Mouse (Mus musculus) liver, adult 2 months (tissue): ENCODE data around the gene Hnrnpul2.

Source experiments
- CTCF ChIP-seq: fragments of 200-500 bp; IDR thresholded peaks from 2 replicates; pipeline ENCODE4 v1.5.1; 2011; ENCODE audit warnings: low read depth, low read length, control low read depth
- POLR2A ChIP-seq: fragments of 200-500 bp; IDR thresholded peaks from 2 replicates; pipeline ENCODE4 v1.6.1; 2011; ENCODE audit warnings: low read length, control low read depth; ENCODE audit not compliant: insufficient read depth; ENCODE audit errors: extremely low read depth

GRCm38 (mm10) chr19:8822696-8823095 lies 2.9 kb downstream of the Hnrnpul2 start:
- TF ChIP-seq CTCF (no peak), POLR2A (no peak)
